Mouse (Mus musculus) CH12.LX (cell line): Measurements from ENCODE around the gene Fa2h. TPM values are rescaled to one million over a fixed set of nuclear protein-coding genes. Genes with fewer than 3 reads are reported as not detected.

ENCODE experiments used
- DNase-seq: peaks from one replicate; pipeline ENCODE4 v3.0.0-alpha.2; 2013; ENCODE audit errors: extremely low read depth
- H3K27ac ChIP-seq: 2 replicates; pipeline ENCODE4 v1.5.1; 2012; ENCODE audit warnings: low read depth, mild to moderate bottlenecking, control low read depth, moderate library complexity; ENCODE audit not compliant: insufficient read depth
- H3K27me3 ChIP-seq: replicated peaks from 2 replicates; pipeline ENCODE3; 2012; ENCODE audit warnings: inconsistent platforms
- H3K36me3 ChIP-seq, 2 experiments: replicated peaks in 1 of 2; 2 replicates each; pipeline versions ENCODE3 to v1.6.1; 2012; ENCODE audit warnings: inconsistent platforms in 1 of 2, low read length in 1 of 2, mild to moderate bottlenecking in 1 of 2, mixed read lengths in 1 of 2, moderate library complexity in 1 of 2; ENCODE audit not compliant: control insufficient read depth in 1 of 2, insufficient read depth in 1 of 2
- H3K4me1 ChIP-seq, 2 experiments: 2 replicates each; pipeline ENCODE4 v1.6.1; 2012; ENCODE audit warnings: inconsistent platforms in 1 of 2, moderate library complexity in 1 of 2; ENCODE audit not compliant: insufficient read depth in 2 of 2, control insufficient read depth in 1 of 2
- H3K4me2 ChIP-seq: 2 replicates; pipeline ENCODE4 v1.6.1; 2012; ENCODE audit warnings: low read depth, mild to moderate bottlenecking, control low read depth; ENCODE audit not compliant: poor library complexity, insufficient read depth, severe bottlenecking
- H3K4me3 ChIP-seq, 3 experiments: fragments of 150-350 bp in 1 of 3; sonication (generic) in 1 of 3; replicated peaks in 1 of 3; 2 replicates each; pipeline versions ENCODE3 to v1.5.1; 2011 to 2012; ENCODE audit warnings: low read depth in 2 of 3, low read length in 2 of 3, mild to moderate bottlenecking in 2 of 3, moderate library complexity in 2 of 3, control low read depth in 1 of 3, improper control_type of control experiment in 1 of 3, inconsistent platforms in 1 of 3, mixed read lengths in 1 of 3; ENCODE audit not compliant: poor library complexity in 1 of 3
- H3K79me2 ChIP-seq: replicated peaks from 2 replicates; pipeline ENCODE4 v1.6.1; 2012; ENCODE audit warnings: mild to moderate bottlenecking, moderate library complexity; ENCODE audit not compliant: control insufficient read depth, poor library complexity, insufficient read depth, severe bottlenecking; ENCODE audit errors: extremely low read depth
- H3K9ac ChIP-seq: 2 replicates; pipeline ENCODE4 v1.6.1; 2012; ENCODE audit warnings: low read depth, mild to moderate bottlenecking, control low read depth, moderate library complexity; ENCODE audit not compliant: insufficient read depth
- H3K9me3 ChIP-seq: replicated peaks from 2 replicates; pipeline ENCODE3; 2012; ENCODE audit warnings: low read length, inconsistent platforms, mixed read lengths
- BHLHE40 ChIP-seq: IDR thresholded peaks from 2 replicates; pipeline ENCODE4 v1.6.1; 2011; ENCODE audit warnings: mild to moderate bottlenecking, low read depth, low read length, improper control_type of control experiment
- CHD1 ChIP-seq: IDR thresholded peaks from 2 replicates; pipeline ENCODE4 v1.6.1; 2012; ENCODE audit warnings: low read depth, low read length, improper control_type of control experiment, inconsistent platforms
- ELF1 ChIP-seq: IDR thresholded peaks from 2 replicates; pipeline ENCODE4 v1.6.1; 2014; ENCODE audit warnings: low read depth, mild to moderate bottlenecking, inconsistent platforms, low read length, improper control_type of control experiment
- ETS1 ChIP-seq: conservative IDR thresholded peaks from 2 replicates; pipeline ENCODE4 v1.6.1; 2012; ENCODE audit warnings: low read depth, mild to moderate bottlenecking, inconsistent platforms, low read length, improper control_type of control experiment, moderate library complexity
- GABPA ChIP-seq: IDR thresholded peaks from 2 replicates; pipeline ENCODE4 v1.6.1; 2012; ENCODE audit warnings: low read depth, low read length, improper control_type of control experiment, inconsistent platforms; ENCODE audit not compliant: insufficient replicate concordance
- IRF4 ChIP-seq: IDR thresholded peaks from 2 replicates; pipeline ENCODE4 v1.6.1; 2014; ENCODE audit warnings: low read depth, mild to moderate bottlenecking, inconsistent platforms, low read length, improper control_type of control experiment
- JUND ChIP-seq: conservative IDR thresholded peaks from 2 replicates; pipeline ENCODE4 v1.6.1; 2011; ENCODE audit warnings: low read depth, low read length, improper control_type of control experiment
- KAT2A ChIP-seq: IDR thresholded peaks from 2 replicates; pipeline ENCODE4 v1.6.1; 2012; ENCODE audit warnings: low read length, improper control_type of control experiment, inconsistent platforms; ENCODE audit not compliant: insufficient replicate concordance
- PAX5 ChIP-seq: IDR thresholded peaks from 2 replicates; pipeline ENCODE4 v1.6.1; 2012; ENCODE audit warnings: low read length, inconsistent platforms, mixed read lengths
- POLR2A ChIP-seq: IDR thresholded peaks from 2 replicates; pipeline ENCODE4 v1.6.1; 2011; ENCODE audit warnings: low read depth, mild to moderate bottlenecking, improper control_type of control experiment, low read length
- RCOR1 ChIP-seq: conservative IDR thresholded peaks from 2 replicates; pipeline ENCODE4 v1.6.1; 2012; ENCODE audit warnings: low read depth, mild to moderate bottlenecking, inconsistent platforms, low read length, improper control_type of control experiment
- SMC3 ChIP-seq: IDR thresholded peaks from 2 replicates; pipeline ENCODE4 v1.6.1; 2011; ENCODE audit warnings: low read depth, low read length, improper control_type of control experiment
- ZMIZ1 ChIP-seq: IDR thresholded peaks from 2 replicates; pipeline ENCODE4 v1.6.1; 2012; ENCODE audit warnings: low read depth, mild to moderate bottlenecking, inconsistent platforms, low read length, improper control_type of control experiment
- ZNF384 ChIP-seq: IDR thresholded peaks from 2 replicates; pipeline ENCODE4 v1.6.1; 2012; ENCODE audit warnings: low read depth, low read length, improper control_type of control experiment, inconsistent platforms
- dilution Hi-C: fragments of 300-500 bp; cut with MboI; formaldehyde crosslinking; loops from 2 replicates; pipeline ENCODE4 v1.14.3; 2020; ENCODE audit warnings: low sequenced_read_pairs; ENCODE audit not compliant: extremely low pct_unique_long_range_greater_than_20kb, extremely low pct_ligation_motif_present
- in situ Hi-C: fragments of 300-500 bp; cut with MboI; formaldehyde crosslinking; loops from 3 replicates; pipeline ENCODE4 v1.14.3; 2019; ENCODE audit warnings: low sequenced_read_pairs, low pct_ligation_motif_present, low pct_unique_long_range_greater_than_20kb, mixed read lengths
- polyA plus RNA-seq: library from polyadenylated mRNA; unstranded; fragments of >175 nt; gene quantifications from 2 replicates; pipeline ENCODE4 v1.2.1, GENCODE M21; 2012; ENCODE audit warnings: low read depth; ENCODE audit not compliant: insufficient read length
- total RNA-seq, 2 experiments: library from RNA; depleted of rRNA; stranded (reverse); fragments of 300-350 nt in 1 of 2; fragments of >200 nt in 1 of 2; gene quantifications; 2 replicates each; pipeline ENCODE4 v1.2.3; 2012 to 2014

Gene Fa2h
- total and polyA plus RNA-seq, 3 experiments: 0.08 TPM; not detected in 2

- Histone ChIP-seq H3K4me2 (no peak overlapping the region), H3K79me2 (no peaks in the 10 kb centered on the region), H3K27ac (no peak overlapping the region), H3K36me3 (no peaks in the 10 kb centered on the region), H3K4me1 (no peaks in the 10 kb centered on the region), H3K27me3 (peaks cover 93% of the 10 kb centered on the region), H3K4me3 (no peak overlapping the region), H3K9me3 (peaks cover 12% of the 10 kb centered on the region), H3K9ac (no peak overlapping the region)
- no peak for DNase-seq
- in situ Hi-C loops (no loop called here), dilution Hi-C loops (no loop called here)
- TF ChIP-seq GABPA (no peak), CHD1 (no peak), KAT2A (no peak), IRF4 (no peak), RCOR1 (no peak), SMC3 (no peak), ELF1 (no peak), ZNF384 (no peak), JUND (no peak), POLR2A (no peak), PAX5 (no peak)
These were observed 32.9 kb downstream of the Fa2h start for GRCm38 (mm10) chr8:111360579-111361209.

GRCm38 (mm10) chr8:111359936-111360335, 33.7 kb downstream of the Fa2h start:
- Histone ChIP-seq H3K27ac (no peak overlapping the region), H3K4me1 (no peaks in the 10 kb centered on the region), H3K9ac (no peak overlapping the region), H3K4me2 (no peak overlapping the region), H3K36me3 (no peaks in the 10 kb centered on the region), H3K4me3 (no peak overlapping the region), H3K79me2 (no peaks in the 10 kb centered on the region), H3K27me3 (peaks cover 91% of the 10 kb centered on the region), H3K9me3 (peaks cover 14% of the 10 kb centered on the region)
- no peak for TF ChIP-seq BHLHE40
- no peak for TF ChIP-seq JUND
- no peak for TF ChIP-seq ETS1
- in situ Hi-C loops: no loop called here
- dilution Hi-C loops: no loop called here
- DNase-seq: no peak

GRCm38 (mm10) chr8:111358905-111359304, 34.7 kb downstream of the Fa2h start:
- in situ Hi-C loops (no loop called here), dilution Hi-C loops (no loop called here)
- Histone ChIP-seq H3K4me1 (no peaks in the 10 kb centered on the region), H3K4me3 (no peak overlapping the region), H3K36me3 (no peaks in the 10 kb centered on the region), H3K4me2 (no peak overlapping the region), H3K9me3 (peaks cover 14% of the 10 kb centered on the region)
- DNase-seq: no peak
- TF ChIP-seq ZMIZ1: no peak
- TF ChIP-seq, all 38 proteins: peak for 0
- Histone ChIP-seq H3K9ac (no peak overlapping the region), H3K27me3 (peaks cover 92% of the 10 kb centered on the region), H3K79me2 (no peaks in the 10 kb centered on the region), H3K27ac (no peak overlapping the region)
